Mouse (Mus musculus) cerebellum, adult 2 months (tissue): ENCODE measurements around the gene Als2cl.

Source experiments
- CTCF ChIP-seq: fragments of 200-500 bp; IDR thresholded peaks from 2 replicates; pipeline ENCODE4 v1.5.1; 2011; ENCODE audit warnings: low read depth, mild to moderate bottlenecking, control low read depth, low read length, moderate library complexity, borderline replicate concordance; ENCODE audit not compliant: insufficient read depth
- POLR2A ChIP-seq: fragments of 200-500 bp; IDR thresholded peaks from 2 replicates; pipeline ENCODE4 v1.6.1; 2011; ENCODE audit warnings: low read length, control low read depth, borderline replicate concordance; ENCODE audit not compliant: insufficient read depth

- TF ChIP-seq CTCF (no peak), POLR2A (no peak)
Observed at GRCm38 (mm10) chr9:110947900-110948299, 68.2 kb downstream of the Als2cl start.
